Mouse (Mus musculus) heart, adult 2 months (tissue): ENCODE results near the gene Glmn.

Source experiments
- EP300 ChIP-seq: fragments of 200-500 bp; IDR thresholded peaks from 2 replicates; pipeline ENCODE4 v1.6.1; 2011; ENCODE audit warnings: low read depth, low read length, control low read depth; ENCODE audit not compliant: insufficient read depth
- POLR2A ChIP-seq: fragments of 200-500 bp; IDR thresholded peaks from 2 replicates; pipeline ENCODE4 v1.6.1; 2011; ENCODE audit warnings: mild to moderate bottlenecking, low read depth, low read length, control low read depth; ENCODE audit not compliant: insufficient read depth

DNA sequence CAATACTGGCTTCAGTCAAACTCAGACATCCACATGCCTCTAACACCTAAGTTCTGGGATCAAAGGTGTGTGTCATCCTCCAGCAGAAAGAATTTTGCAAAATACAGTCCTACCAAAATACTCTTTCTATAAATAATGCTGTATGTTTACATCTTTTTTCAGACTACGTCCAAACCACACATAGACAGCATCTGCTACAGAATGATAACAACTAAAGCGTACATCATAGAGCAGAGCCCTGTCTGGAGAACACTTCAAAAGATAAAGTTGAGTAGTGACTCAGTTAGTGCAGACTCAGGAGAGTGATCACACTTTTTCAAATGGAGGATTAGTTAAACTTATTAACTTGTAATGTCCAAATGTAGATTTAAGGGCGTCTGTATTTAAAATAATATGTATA, 49.7 kb downstream of the Glmn start:
- TF ChIP-seq EP300 = no peak
- no peak for TF ChIP-seq POLR2A
